In the genomic region with DNA sequence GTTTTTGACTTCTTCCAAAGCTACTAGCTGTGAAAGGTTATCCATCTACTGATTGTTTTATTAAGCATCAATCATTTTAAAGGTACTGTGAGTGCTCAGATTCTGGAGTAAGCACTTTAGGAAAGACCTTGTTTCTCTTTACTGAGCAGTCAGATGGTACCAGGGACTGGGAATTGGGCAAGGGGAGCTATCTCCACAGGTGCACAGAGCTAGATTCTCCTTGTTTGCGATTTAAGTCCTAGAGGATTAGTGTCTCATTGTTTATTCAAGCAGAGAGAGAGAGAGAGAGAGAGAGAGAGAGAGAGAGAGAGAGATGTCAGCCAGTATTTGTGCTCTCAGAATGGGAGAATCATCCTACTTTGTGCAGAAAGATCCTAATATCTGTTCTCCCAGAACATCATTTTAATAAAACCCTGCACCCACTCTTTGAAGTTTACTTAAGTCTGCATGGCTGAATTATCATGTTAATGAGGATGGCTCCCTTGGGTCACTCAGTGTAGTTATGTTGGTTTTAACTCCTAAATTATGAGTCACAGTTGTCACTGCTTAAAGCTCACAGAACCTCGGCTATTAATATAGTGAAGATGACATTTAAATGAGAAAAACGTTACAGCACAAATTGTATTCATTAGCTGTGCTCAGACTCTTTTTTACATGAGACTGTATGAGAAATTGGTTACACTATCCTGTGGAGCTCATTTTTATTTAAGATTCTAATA, we compare ENCODE assay signal across 18 mouse cellular contexts.
DNase-seq lines count a peak whose midpoint lies in the region; ATAC-seq and TF ChIP-seq lines count a peak whose summit lies in the region.
"Had no signal": no experiment of that assay in that cellular context is flagged by ENCODE, and none has a peak within 500 bp of the region (broad histone marks: within the 10 kb centered on the region; RNA-seq: fewer than 3 reads in every experiment).

No protein-coding gene starts in this region.

- no peak overlapping the region for H3K4me3 ChIP-seq in forebrain, embryonic 12.5 days (replicated peaks)
- H3K4me3 ChIP-seq in forebrain, embryonic 11.5 days (ENCODE audit: low read depth, low read length): no peak overlapping the region
- no peak overlapping the region for H3K4me3 ChIP-seq in midbrain, embryonic 11.5 days (ENCODE audit: low read depth, low read length)
- H3K4me3 ChIP-seq in midbrain, embryonic 10.5 days: no peak overlapping the region
- no peak overlapping the region for H3K4me3 ChIP-seq in hindbrain, embryonic 16.5 days (ENCODE audit: low read length)
- no peak overlapping the region for H3K4me3 ChIP-seq in midbrain, postnatal 0 days (ENCODE audit: low read depth, low read length)
- H3K4me3 ChIP-seq: liver, embryonic 12.5 days had no signal

- H3K36me3 ChIP-seq in forebrain, embryonic 12.5 days (replicated peaks): no peaks in the 10 kb centered on the region
- no peaks in the 10 kb centered on the region for H3K36me3 ChIP-seq in forebrain, embryonic 11.5 days (ENCODE audit: control insufficient read depth, insufficient read depth, low read length)
- no peaks in the 10 kb centered on the region for H3K36me3 ChIP-seq in midbrain, embryonic 11.5 days (ENCODE audit: control insufficient read depth, insufficient read depth, low read length)
- H3K36me3 ChIP-seq in midbrain, embryonic 10.5 days: no peaks in the 10 kb centered on the region
- H3K36me3 ChIP-seq in hindbrain, embryonic 16.5 days (ENCODE audit: control insufficient read depth, insufficient read depth, low read length): no peaks in the 10 kb centered on the region
- H3K36me3 ChIP-seq in midbrain, postnatal 0 days (ENCODE audit: insufficient read depth, low read length): no peaks in the 10 kb centered on the region
- H3K36me3 ChIP-seq: liver, embryonic 12.5 days had no signal

- no peaks in the 10 kb centered on the region for H3K27me3 ChIP-seq in forebrain, embryonic 12.5 days
- no peaks in the 10 kb centered on the region for H3K27me3 ChIP-seq in forebrain, embryonic 11.5 days (ENCODE audit: control insufficient read depth, insufficient read depth, low read length)
- no peaks in the 10 kb centered on the region for H3K27me3 ChIP-seq in midbrain, embryonic 11.5 days (ENCODE audit: control insufficient read depth, insufficient read depth, low read length)
- no peaks in the 10 kb centered on the region for H3K27me3 ChIP-seq in midbrain, embryonic 10.5 days (ENCODE audit: low read depth, poor library complexity, severe bottlenecking)
- H3K27me3 ChIP-seq in hindbrain, embryonic 16.5 days (replicated peaks; ENCODE audit: control insufficient read depth, insufficient read depth, low read length): no peaks in the 10 kb centered on the region
- H3K27me3 ChIP-seq in midbrain, postnatal 0 days (ENCODE audit: insufficient read depth, low read length): no peaks in the 10 kb centered on the region
- H3K27me3 ChIP-seq: liver, embryonic 12.5 days had no signal

- no peak for DNase-seq in forebrain, embryonic 11.5 days (ENCODE audit: low spot score)
- DNase-seq in midbrain, embryonic 11.5 days (ENCODE audit: low spot score, missing footprints): no peak
- DNase-seq in midbrain, embryonic 10.5 days (ENCODE audit: low spot score): no peak
- DNase-seq in midbrain, postnatal 0 days (ENCODE audit: low spot score): peak; percentile 48
- no peak for DNase-seq in thymus, postnatal 10 days (ENCODE audit: low spot score in 2 of 2)
- no peak for DNase-seq in urinary bladder, adult 18-20 months (ENCODE audit: low spot score in 2 of 2)
- DNase-seq: adrenal gland, postnatal 14 days; cerebellum, adult 9-10 months; gastrocnemius, postnatal 25 days; kidney, adult 2 months; kidney, postnatal 36 days; lung, embryonic 14.5 days; lung, postnatal 4 days; spleen, adult 18-20 months; thymus, adult 2 months had no signal

- H3K27ac ChIP-seq in forebrain, embryonic 12.5 days: no peak overlapping the region
- no peak overlapping the region for H3K27ac ChIP-seq in forebrain, embryonic 11.5 days (ENCODE audit: low read depth, low read length)
- no peak overlapping the region for H3K27ac ChIP-seq in midbrain, embryonic 11.5 days (ENCODE audit: low read depth, low read length)
- no peak overlapping the region for H3K27ac ChIP-seq in midbrain, embryonic 10.5 days (replicated peaks)
- H3K27ac ChIP-seq in hindbrain, embryonic 16.5 days (ENCODE audit: low read depth, low read length): no peak overlapping the region
- no peak overlapping the region for H3K27ac ChIP-seq in midbrain, postnatal 0 days (ENCODE audit: low read depth, low read length)
- H3K27ac ChIP-seq: liver, embryonic 12.5 days had no signal

- no peak for TF ChIP-seq CTCF in midbrain, postnatal 0 days (IDR thresholded peaks at IDR 0.05)

- no peaks in the 10 kb centered on the region for H3K9me3 ChIP-seq in forebrain, embryonic 12.5 days
- H3K9me3 ChIP-seq in forebrain, embryonic 11.5 days (ENCODE audit: control insufficient read depth, low read length): no peaks in the 10 kb centered on the region
- H3K9me3 ChIP-seq in midbrain, embryonic 11.5 days (ENCODE audit: control insufficient read depth, low read length): no peaks in the 10 kb centered on the region
- no peaks in the 10 kb centered on the region for H3K9me3 ChIP-seq in midbrain, embryonic 10.5 days (replicated peaks)
- H3K9me3 ChIP-seq in hindbrain, embryonic 16.5 days (ENCODE audit: control insufficient read depth, low read length): peaks cover 2% of the 10 kb centered on the region; the same call in 1 of the 2 replicates
- no peaks in the 10 kb centered on the region for H3K9me3 ChIP-seq in midbrain, postnatal 0 days (ENCODE audit: low read length)
- H3K9me3 ChIP-seq: liver, embryonic 12.5 days had no signal

- WGBS in forebrain, embryonic 12.5 days: 41% methylated on average over 3 of the region's 3 CpGs
- WGBS in forebrain, embryonic 11.5 days: 56% methylated on average over 3 of the region's 3 CpGs
- 45% methylated on average over 3 of the region's 3 CpGs for WGBS in midbrain, embryonic 11.5 days
- 63% methylated on average over 3 of the region's 3 CpGs for WGBS in midbrain, embryonic 10.5 days
- WGBS in hindbrain, embryonic 16.5 days: 37% methylated on average over 3 of the region's 3 CpGs
- WGBS in midbrain, postnatal 0 days: 11% methylated on average over 3 of the region's 3 CpGs

- ATAC-seq in forebrain, embryonic 12.5 days (ENCODE audit: low FRiP score): peak; percentile 33; the same call in 1 of the 2 replicates
- no peak for ATAC-seq in forebrain, embryonic 11.5 days (replicated peaks; ENCODE audit: low FRiP score)
- ATAC-seq in midbrain, embryonic 11.5 days (ENCODE audit: low FRiP score): peak; percentile 33; the same call in 1 of the 2 replicates
- peak; percentile 83 for ATAC-seq in hindbrain, embryonic 16.5 days
- peak; percentile 62 for ATAC-seq in midbrain, postnatal 0 days (ENCODE audit: low FRiP score)
- ATAC-seq: liver, embryonic 12.5 days had no signal

- no peak overlapping the region for H3K4me2 ChIP-seq in forebrain, embryonic 12.5 days
- no peak overlapping the region for H3K4me2 ChIP-seq in forebrain, embryonic 11.5 days (ENCODE audit: low read depth, low read length, severe bottlenecking)
- no peak overlapping the region for H3K4me2 ChIP-seq in midbrain, embryonic 11.5 days
- no peak overlapping the region for H3K4me2 ChIP-seq in hindbrain, embryonic 16.5 days (ENCODE audit: low read length)
- no peak overlapping the region for H3K4me2 ChIP-seq in midbrain, postnatal 0 days (ENCODE audit: low read depth, low read length, poor library complexity, severe bottlenecking)
- H3K4me2 ChIP-seq: liver, embryonic 12.5 days; lung, embryonic 14.5 days had no signal

- H3K4me1 ChIP-seq in forebrain, embryonic 12.5 days: no peaks in the 10 kb centered on the region; the same call in 1 of the 2 replicates
- no peaks in the 10 kb centered on the region for H3K4me1 ChIP-seq in forebrain, embryonic 11.5 days (replicated peaks; ENCODE audit: control insufficient read depth, insufficient read depth, low read length)
- H3K4me1 ChIP-seq in midbrain, embryonic 11.5 days (ENCODE audit: control insufficient read depth, insufficient read depth, low read length): no peaks in the 10 kb centered on the region
- peaks cover 5% of the 10 kb centered on the region; the same call in 1 of the 2 replicates for H3K4me1 ChIP-seq in midbrain, embryonic 10.5 days
- H3K4me1 ChIP-seq in hindbrain, embryonic 16.5 days (ENCODE audit: control insufficient read depth, insufficient read depth, low read depth, low read length): no peaks in the 10 kb centered on the region
- H3K4me1 ChIP-seq in midbrain, postnatal 0 days (ENCODE audit: insufficient read depth, low read length): no peaks in the 10 kb centered on the region
- H3K4me1 ChIP-seq: liver, embryonic 12.5 days had no signal

- H3K9ac ChIP-seq in forebrain, embryonic 12.5 days: no peak overlapping the region
- H3K9ac ChIP-seq in forebrain, embryonic 11.5 days (ENCODE audit: low read length): no peak overlapping the region
- no peak overlapping the region for H3K9ac ChIP-seq in midbrain, embryonic 11.5 days (ENCODE audit: low read length)
- no peak overlapping the region for H3K9ac ChIP-seq in hindbrain, embryonic 16.5 days (ENCODE audit: low read depth, low read length)
- no peak overlapping the region for H3K9ac ChIP-seq in midbrain, postnatal 0 days (replicated peaks; ENCODE audit: low read length, poor library complexity, severe bottlenecking)
- H3K9ac ChIP-seq: liver, embryonic 12.5 days; lung, embryonic 14.5 days had no signal
